Mouse (Mus musculus): ENCODE measurements around the gene Adap1. TPM values are rescaled to one million over a fixed set of nuclear protein-coding genes. Genes with fewer than 3 reads are reported as not detected.
A peak's percentile ranks its signal among the peaks of the same experiment; 100 is the strongest.
"Not testable (repeated sequence)": the region's sequence is repeated elsewhere in the genome, so short reads cannot be mapped to it uniquely, and the experiment has no call there.

The Adap1 gene
- total RNA-seq, 2 experiments from 2014 or later: 360 to 394 TPM

- intact Hi-C loops (cut with DNase I): no loop called here
- DNase-seq (ENCODE audit: low spot score in 2 of 2): no peak
Measured at GRCm38 (mm10) chr5:139353946-139354345, 28.5 kb upstream of the Adap1 start.

- intact Hi-C loops (cut with DNase I): no loop called here
Measured at GRCm38 (mm10) chr5:139353496-139353895, 28.1 kb upstream of the Adap1 start.

GRCm38 (mm10) chr5:139352317-139352716 is 26.9 kb upstream of the Adap1 start, which contains the start of gene Cyp2w1:
Cyp2w1 (plus strand) TSS chr5:139352617.
- intact Hi-C loops (cut with DNase I): no loop called here
- DNase-seq (ENCODE audit: low spot score in 2 of 2): no peak

More at GRCm38 (mm10) chr5:139353496-139353895, 28.1 kb upstream of the Adap1 start:
- DNase-seq (ENCODE audit: low spot score in 2 of 2): no peak

- intact Hi-C loops (cut with DNase I): no loop called here
- DNase-seq (ENCODE audit: low spot score in 2 of 2): no peak
Measured at GRCm38 (mm10) chr5:139351628-139352027, 26.2 kb upstream of the Adap1 start.

GRCm38 (mm10) chr5:139351134-139351533 is 25.7 kb upstream of the Adap1 start, which contains the start of gene Cox19:
Cox19 (minus strand) TSS chr5:139351418.
- no peak for DNase-seq (ENCODE audit: low spot score in 2 of 2)
- intact Hi-C loops (cut with DNase I): no loop called here

- intact Hi-C loops (cut with DNase I): no loop called here
- no peak for DNase-seq (ENCODE audit: low spot score in 2 of 2)
Measured at GRCm38 (mm10) chr5:139349713-139350112, 24.3 kb upstream of the Adap1 start.

GRCm38 (mm10) chr5:139347225-139347624 is 21.8 kb upstream of the Adap1 start:
- intact Hi-C loops (cut with DNase I): no loop called here
- no peak for DNase-seq (ENCODE audit: low spot score in 2 of 2)

- no peak for DNase-seq (ENCODE audit: low spot score in 2 of 2)
- intact Hi-C loops (cut with DNase I): no loop called here
Measured at GRCm38 (mm10) chr5:139345364-139345714, 19.9 kb upstream of the Adap1 start.

GRCm38 (mm10) chr5:139344687-139345363 is 19.4 kb upstream of the Adap1 start:
- intact Hi-C loops (cut with DNase I): no loop called here
- DNase-seq (ENCODE audit: low spot score in 2 of 2): peak; percentile 91 to 93

- intact Hi-C loops (cut with DNase I): no loop called here
- DNase-seq (ENCODE audit: low spot score in 2 of 2): peak; percentile 81 to 82
Measured at GRCm38 (mm10) chr5:139344021-139344686, 18.7 kb upstream of the Adap1 start.

GRCm38 (mm10) chr5:139338891-139339290 is 13.5 kb upstream of the Adap1 start:
- intact Hi-C loops (cut with DNase I): loop anchor here (10.0 kb wide), 1 partner anchor 416 kb away; no protein-coding TSS in a partner anchor
- no peak for DNase-seq (ENCODE audit: low spot score in 2 of 2)

GRCm38 (mm10) chr5:139338403-139338802 is 13.0 kb upstream of the Adap1 start:
- no peak for DNase-seq (ENCODE audit: low spot score in 2 of 2)
- intact Hi-C loops (cut with DNase I): loop anchor here (10.0 kb wide), 1 partner anchor 416 kb away; no protein-coding TSS in a partner anchor

- DNase-seq (ENCODE audit: low spot score in 2 of 2): no peak
- intact Hi-C loops (cut with DNase I): loop anchor here (10.0 kb wide), 1 partner anchor 417 kb away; no protein-coding TSS in a partner anchor
Measured at GRCm38 (mm10) chr5:139337826-139338370, 12.5 kb upstream of the Adap1 start.

GRCm38 (mm10) chr5:139335634-139336033 is 10.2 kb upstream of the Adap1 start:
- intact Hi-C loops (cut with DNase I): loop anchor here (10.0 kb wide), 1 partner anchor 419 kb away; no protein-coding TSS in a partner anchor

GRCm38 (mm10) chr5:139334394-139334793 is 9.0 kb upstream of the Adap1 start:
- DNase-seq (ENCODE audit: low spot score in 2 of 2): not testable (repeated sequence)
- intact Hi-C loops (cut with DNase I): loop anchor here (10.0 kb wide), 1 partner anchor 420 kb away; no protein-coding TSS in a partner anchor

More at GRCm38 (mm10) chr5:139335634-139336033, 10.2 kb upstream of the Adap1 start:
- DNase-seq (ENCODE audit: low spot score in 2 of 2): no peak

- intact Hi-C loops (cut with DNase I): loop anchor here (10.0 kb wide), 1 partner anchor 421 kb away; no protein-coding TSS in a partner anchor
- no peak for DNase-seq (ENCODE audit: low spot score in 2 of 2)
Measured at GRCm38 (mm10) chr5:139333301-139334013, 8.0 kb upstream of the Adap1 start.

GRCm38 (mm10) chr5:139332590-139333272 is 7.3 kb upstream of the Adap1 start:
- DNase-seq (ENCODE audit: low spot score in 2 of 2): no peak
- intact Hi-C loops (cut with DNase I): loop anchor here (10.0 kb wide), 1 partner anchor 422 kb away; no protein-coding TSS in a partner anchor

GRCm38 (mm10) chr5:139331742-139332141 is 6.3 kb upstream of the Adap1 start:
- intact Hi-C loops (cut with DNase I): loop anchor here (10.0 kb wide), 1 partner anchor 423 kb away; no protein-coding TSS in a partner anchor
- DNase-seq (ENCODE audit: low spot score in 2 of 2): peak; percentile 79 to 85

- intact Hi-C loops (cut with DNase I): loop anchor here (10.0 kb wide), 1 partner anchor 424 kb away; no protein-coding TSS in a partner anchor
- DNase-seq (ENCODE audit: low spot score in 2 of 2): peak; percentile 44 to 45
Measured at GRCm38 (mm10) chr5:139330766-139331165, 5.3 kb upstream of the Adap1 start.

Measured in left cerebral cortex, postnatal 14 days (tissue).